Mouse (Mus musculus) right cerebral cortex, postnatal 36 days (tissue): ENCODE data around the gene Olfr743.
"Not testable (repeated sequence)": the region's sequence is repeated elsewhere in the genome, so short reads cannot be mapped to it uniquely, and the experiment has no call there.

Source experiments
- DNase-seq, 2 experiments: peaks; one replicate each; pipeline ENCODE4 v3.0.0; 2022; ENCODE audit warnings: low spot score in 2 of 2, mixed read lengths in 1 of 2

Gene Olfr743

GRCm38 (mm10) chr14:50521539-50521938 lies at the start of gene Olfr743:
Gene Olfr743, plus strand, starts transcription at chr14:50521839.
- DNase-seq, result no peak

DNA sequence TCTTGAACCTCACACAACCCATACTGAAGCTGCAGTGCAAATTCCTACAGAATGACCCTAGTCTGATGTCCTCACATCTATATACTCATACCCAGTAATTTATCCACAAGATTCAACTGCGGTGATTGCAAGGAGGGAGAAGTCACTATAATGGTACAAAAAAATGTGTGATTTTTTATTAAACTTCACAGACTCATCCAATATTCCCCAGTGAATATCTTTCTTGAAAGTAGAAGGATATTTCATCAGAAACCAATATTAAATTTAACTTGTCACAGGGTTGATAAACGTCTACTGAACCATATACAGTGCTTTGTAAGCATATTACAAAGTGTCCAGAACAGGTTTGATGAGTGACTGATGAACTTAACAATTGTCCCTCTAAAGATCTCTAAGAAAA lies 49.2 kb upstream of the Olfr743 start, which contains the start of gene Olfr741:
TSS of gene Olfr741 (plus strand) at position 301 of the 400 bp plus-strand sequence.
- no peak for DNase-seq

DNA sequence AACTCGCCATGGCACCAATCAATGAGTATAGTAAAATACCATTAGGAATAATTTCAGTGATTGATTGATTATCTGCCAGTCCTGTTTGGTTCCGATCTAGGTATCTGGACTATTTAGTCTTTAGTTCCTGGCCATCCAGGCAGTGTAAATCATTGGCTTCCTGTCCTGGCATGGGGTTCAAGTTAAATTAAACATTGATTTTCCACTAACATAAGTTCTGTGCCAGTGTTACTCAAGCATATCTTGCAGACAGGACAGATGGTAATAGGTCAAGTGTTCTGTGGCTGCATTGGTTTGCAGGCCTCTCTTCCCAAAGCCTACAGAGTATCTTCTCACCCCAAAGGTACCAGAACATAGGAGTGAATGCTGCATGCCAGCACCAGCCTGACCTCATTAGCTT lies 43.2 kb upstream of the Olfr743 start:
- DNase-seq, result no peak

DNA sequence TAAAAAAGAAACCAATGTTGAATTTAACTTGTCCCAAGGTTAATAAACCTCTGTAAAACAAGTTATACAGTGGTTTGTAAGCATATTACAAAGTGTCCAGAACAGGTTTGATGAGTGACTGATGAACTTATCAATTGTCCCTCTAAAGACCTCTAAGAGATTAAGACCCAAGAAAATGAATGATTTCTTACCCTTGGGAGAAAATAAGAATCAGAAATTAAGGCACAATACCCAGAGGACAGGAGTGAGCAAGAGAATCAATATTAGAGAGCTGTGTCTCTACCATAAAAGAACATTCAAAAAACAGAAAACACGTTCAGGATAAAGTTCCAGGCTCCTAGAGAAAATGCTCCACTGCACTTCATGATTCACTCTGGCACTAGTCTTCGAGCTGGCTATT lies 18.3 kb upstream of the Olfr743 start, which contains the start of gene Olfr742:
TSS of gene Olfr742 (plus strand) at position 301 of the 400 bp plus-strand sequence.
- no peak for DNase-seq

DNA sequence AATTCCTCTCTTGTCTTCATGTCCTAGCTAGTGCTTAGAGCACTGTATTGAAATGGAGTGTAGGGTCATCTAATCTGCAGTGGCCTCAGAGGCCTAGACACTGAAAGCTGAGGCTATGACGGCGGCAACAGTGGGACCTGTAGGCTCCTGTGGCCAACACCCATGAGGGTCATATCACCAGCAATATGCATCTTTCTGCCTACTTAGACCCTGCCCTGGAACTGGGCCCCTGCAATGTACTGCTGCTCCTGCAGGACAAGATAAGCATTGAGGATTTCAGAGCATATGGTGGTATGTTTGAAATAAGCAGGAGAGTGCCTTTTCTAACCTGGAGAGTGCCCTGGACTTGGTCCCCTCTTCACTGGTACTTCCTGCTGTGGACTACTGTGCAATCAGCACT lies 31.1 kb downstream of the Olfr743 start:
- no peak for DNase-seq

GRCm38 (mm10) chr14:50573056-50573455 lies 51.4 kb downstream of the Olfr743 start:
- DNase-seq, result not testable (repeated sequence)
